Mouse (Mus musculus) layer of hippocampus, adult 18-20 months (tissue): ENCODE measurements at regions not wholly inside any gene's neighbourhood (a gene's known extent, or its start where the extent isn't known, plus 50 kb on each side); places are given as distances from the start of the nearest gene placed in this dataset.

ENCODE experiments used
- DNase-seq, 2 experiments: peaks; one replicate each; pipeline ENCODE4 v3.0.0; 2022; ENCODE audit warnings: low spot score in 2 of 2
- microRNA-seq, 2 experiments: library from miRNA; unstranded; fragments of <30 nt; microRNA quantifications; one replicate each; pipeline ENCODE4 v1.2.0; 2021

- DNase-seq: no peak
These were observed 105.1 kb upstream of the Sdk1 start for GRCm38 (mm10) chr5:141136239-141136638.

GRCm38 (mm10) chr5:141137716-141138115 lies 103.6 kb upstream of the Sdk1 start:
- DNase-seq: no peak

- DNase-seq: no peak
These were observed 102.4 kb upstream of the Sdk1 start for GRCm38 (mm10) chr5:141138771-141139360.

GRCm38 (mm10) chr5:141139361-141139912 lies 101.9 kb upstream of the Sdk1 start:
- DNase-seq: no peak

GRCm38 (mm10) chr5:141160391-141160790 lies 80.9 kb upstream of the Sdk1 start:
- DNase-seq: no peak

- DNase-seq: no peak
These were observed 80.3 kb upstream of the Sdk1 start for GRCm38 (mm10) chr5:141160956-141161355.

- DNase-seq: no peak
These were observed 58.8 kb upstream of the Sdk1 start for GRCm38 (mm10) chr5:141182442-141182841.

GRCm38 (mm10) chr5:141189033-141189432 lies 52.3 kb upstream of the Sdk1 start:
- no peak for DNase-seq

Small RNA genes in the stretch of these regions (microRNA-seq; reads per million reads assigned to microRNA genes)
- 0 reads per million in 2 experiments for gene Gm26113
